Mouse (Mus musculus) CH12.LX (cell line): Measurements from ENCODE around the gene Fa2h. TPM values are rescaled to one million over a fixed set of nuclear protein-coding genes. Genes with fewer than 3 reads are reported as not detected.
A peak's percentile ranks its signal among the peaks of the same experiment; 100 is the strongest.

Experiments
- DNase-seq: peaks from one replicate; pipeline ENCODE4 v3.0.0-alpha.2; 2013; ENCODE audit errors: extremely low read depth
- H3K27ac ChIP-seq: 2 replicates; pipeline ENCODE4 v1.5.1; 2012; ENCODE audit warnings: low read depth, mild to moderate bottlenecking, control low read depth, moderate library complexity; ENCODE audit not compliant: insufficient read depth
- H3K27me3 ChIP-seq: replicated peaks from 2 replicates; pipeline ENCODE3; 2012; ENCODE audit warnings: inconsistent platforms
- H3K36me3 ChIP-seq, 2 experiments: replicated peaks in 1 of 2; 2 replicates each; pipeline versions ENCODE3 to v1.6.1; 2012; ENCODE audit warnings: inconsistent platforms in 1 of 2, low read length in 1 of 2, mild to moderate bottlenecking in 1 of 2, mixed read lengths in 1 of 2, moderate library complexity in 1 of 2; ENCODE audit not compliant: control insufficient read depth in 1 of 2, insufficient read depth in 1 of 2
- H3K4me1 ChIP-seq, 2 experiments: 2 replicates each; pipeline ENCODE4 v1.6.1; 2012; ENCODE audit warnings: inconsistent platforms in 1 of 2, moderate library complexity in 1 of 2; ENCODE audit not compliant: insufficient read depth in 2 of 2, control insufficient read depth in 1 of 2
- H3K4me2 ChIP-seq: 2 replicates; pipeline ENCODE4 v1.6.1; 2012; ENCODE audit warnings: low read depth, mild to moderate bottlenecking, control low read depth; ENCODE audit not compliant: poor library complexity, insufficient read depth, severe bottlenecking
- H3K4me3 ChIP-seq, 3 experiments: fragments of 150-350 bp in 1 of 3; sonication (generic) in 1 of 3; replicated peaks in 1 of 3; 2 replicates each; pipeline versions ENCODE3 to v1.5.1; 2011 to 2012; ENCODE audit warnings: low read depth in 2 of 3, low read length in 2 of 3, mild to moderate bottlenecking in 2 of 3, moderate library complexity in 2 of 3, control low read depth in 1 of 3, improper control_type of control experiment in 1 of 3, inconsistent platforms in 1 of 3, mixed read lengths in 1 of 3; ENCODE audit not compliant: poor library complexity in 1 of 3
- H3K79me2 ChIP-seq: replicated peaks from 2 replicates; pipeline ENCODE4 v1.6.1; 2012; ENCODE audit warnings: mild to moderate bottlenecking, moderate library complexity; ENCODE audit not compliant: control insufficient read depth, poor library complexity, insufficient read depth, severe bottlenecking; ENCODE audit errors: extremely low read depth
- H3K9ac ChIP-seq: 2 replicates; pipeline ENCODE4 v1.6.1; 2012; ENCODE audit warnings: low read depth, mild to moderate bottlenecking, control low read depth, moderate library complexity; ENCODE audit not compliant: insufficient read depth
- H3K9me3 ChIP-seq: replicated peaks from 2 replicates; pipeline ENCODE3; 2012; ENCODE audit warnings: low read length, inconsistent platforms, mixed read lengths
- BHLHE40 ChIP-seq: IDR thresholded peaks from 2 replicates; pipeline ENCODE4 v1.6.1; 2011; ENCODE audit warnings: mild to moderate bottlenecking, low read depth, low read length, improper control_type of control experiment
- CHD1 ChIP-seq: IDR thresholded peaks from 2 replicates; pipeline ENCODE4 v1.6.1; 2012; ENCODE audit warnings: low read depth, low read length, improper control_type of control experiment, inconsistent platforms
- CHD2 ChIP-seq: IDR thresholded peaks from 2 replicates; pipeline ENCODE4 v1.6.1; 2011; ENCODE audit warnings: low read length, improper control_type of control experiment
- CTCF ChIP-seq, 2 experiments: IDR thresholded peaks in 1 of 2; conservative IDR thresholded peaks in 1 of 2; 2 replicates each; pipeline ENCODE4 v1.5.1; 2011 to 2012; ENCODE audit warnings: low read depth in 2 of 2, low read length in 2 of 2, improper control_type of control experiment in 1 of 2, inconsistent platforms in 1 of 2, mild to moderate bottlenecking in 1 of 2, moderate library complexity in 1 of 2
- E2F4 ChIP-seq: IDR thresholded peaks from 2 replicates; pipeline ENCODE4 v1.6.1; 2011; ENCODE audit warnings: low read depth, low read length, improper control_type of control experiment; ENCODE audit not compliant: insufficient replicate concordance
- ELF1 ChIP-seq: IDR thresholded peaks from 2 replicates; pipeline ENCODE4 v1.6.1; 2014; ENCODE audit warnings: low read depth, mild to moderate bottlenecking, inconsistent platforms, low read length, improper control_type of control experiment
- EP300 ChIP-seq: IDR thresholded peaks from 2 replicates; pipeline ENCODE4 v1.6.1; 2011; ENCODE audit warnings: low read length, improper control_type of control experiment
- ETS1 ChIP-seq: conservative IDR thresholded peaks from 2 replicates; pipeline ENCODE4 v1.6.1; 2012; ENCODE audit warnings: low read depth, mild to moderate bottlenecking, inconsistent platforms, low read length, improper control_type of control experiment, moderate library complexity
- GABPA ChIP-seq: IDR thresholded peaks from 2 replicates; pipeline ENCODE4 v1.6.1; 2012; ENCODE audit warnings: low read depth, low read length, improper control_type of control experiment, inconsistent platforms; ENCODE audit not compliant: insufficient replicate concordance
- HCFC1 ChIP-seq: IDR thresholded peaks from 2 replicates; pipeline ENCODE4 v1.6.1; 2012; ENCODE audit warnings: low read depth, mild to moderate bottlenecking, inconsistent platforms, low read length, improper control_type of control experiment
- IRF4 ChIP-seq: IDR thresholded peaks from 2 replicates; pipeline ENCODE4 v1.6.1; 2014; ENCODE audit warnings: low read depth, mild to moderate bottlenecking, inconsistent platforms, low read length, improper control_type of control experiment
- JUN ChIP-seq: IDR thresholded peaks from 2 replicates; pipeline ENCODE4 v1.6.1; 2011; ENCODE audit warnings: low read depth, mild to moderate bottlenecking, low read length, improper control_type of control experiment, moderate library complexity; ENCODE audit not compliant: insufficient read depth
- JUND ChIP-seq: conservative IDR thresholded peaks from 2 replicates; pipeline ENCODE4 v1.6.1; 2011; ENCODE audit warnings: low read depth, low read length, improper control_type of control experiment
- MAX ChIP-seq: IDR thresholded peaks from 2 replicates; pipeline ENCODE4 v1.6.1; 2011; ENCODE audit warnings: low read length, improper control_type of control experiment
- MAZ ChIP-seq: IDR thresholded peaks from 2 replicates; pipeline ENCODE4 v1.6.1; 2012; ENCODE audit warnings: low read depth, mild to moderate bottlenecking, inconsistent platforms, low read length, improper control_type of control experiment, moderate library complexity
- MXI1 ChIP-seq: IDR thresholded peaks from 2 replicates; pipeline ENCODE4 v1.6.1; 2011; ENCODE audit warnings: mild to moderate bottlenecking, low read depth, low read length, improper control_type of control experiment
- MYC ChIP-seq: IDR thresholded peaks from 2 replicates; pipeline ENCODE4 v1.6.1; 2011; ENCODE audit warnings: low read depth, mild to moderate bottlenecking, improper control_type of control experiment, low read length
- PAX5 ChIP-seq: IDR thresholded peaks from 2 replicates; pipeline ENCODE4 v1.6.1; 2012; ENCODE audit warnings: low read length, inconsistent platforms, mixed read lengths
- POLR2A ChIP-seq: IDR thresholded peaks from 2 replicates; pipeline ENCODE4 v1.6.1; 2011; ENCODE audit warnings: low read depth, mild to moderate bottlenecking, improper control_type of control experiment, low read length
- RAD21 ChIP-seq: IDR thresholded peaks from 2 replicates; pipeline ENCODE4 v1.6.1; 2011; ENCODE audit warnings: low read depth, mild to moderate bottlenecking, low read length, improper control_type of control experiment, moderate library complexity
- RCOR1 ChIP-seq: conservative IDR thresholded peaks from 2 replicates; pipeline ENCODE4 v1.6.1; 2012; ENCODE audit warnings: low read depth, mild to moderate bottlenecking, inconsistent platforms, low read length, improper control_type of control experiment
- SMC3 ChIP-seq: IDR thresholded peaks from 2 replicates; pipeline ENCODE4 v1.6.1; 2011; ENCODE audit warnings: low read depth, low read length, improper control_type of control experiment
- TBP ChIP-seq: conservative IDR thresholded peaks from 2 replicates; pipeline ENCODE4 v1.6.1; 2011; ENCODE audit warnings: low read depth, low read length, improper control_type of control experiment
- TCF12 ChIP-seq: IDR thresholded peaks from 2 replicates; pipeline ENCODE4 v1.6.1; 2014; ENCODE audit warnings: low read depth, mild to moderate bottlenecking, inconsistent platforms, low read length, improper control_type of control experiment
- UBTF ChIP-seq: IDR thresholded peaks from 2 replicates; pipeline ENCODE4 v1.6.1; 2012; ENCODE audit warnings: low read depth, mild to moderate bottlenecking, inconsistent platforms, low read length, improper control_type of control experiment, moderate library complexity
- ZMIZ1 ChIP-seq: IDR thresholded peaks from 2 replicates; pipeline ENCODE4 v1.6.1; 2012; ENCODE audit warnings: low read depth, mild to moderate bottlenecking, inconsistent platforms, low read length, improper control_type of control experiment
- ZNF384 ChIP-seq: IDR thresholded peaks from 2 replicates; pipeline ENCODE4 v1.6.1; 2012; ENCODE audit warnings: low read depth, low read length, improper control_type of control experiment, inconsistent platforms
- dilution Hi-C: fragments of 300-500 bp; cut with MboI; formaldehyde crosslinking; loops from 2 replicates; pipeline ENCODE4 v1.14.3; 2020; ENCODE audit warnings: low sequenced_read_pairs; ENCODE audit not compliant: extremely low pct_unique_long_range_greater_than_20kb, extremely low pct_ligation_motif_present
- in situ Hi-C: fragments of 300-500 bp; cut with MboI; formaldehyde crosslinking; loops from 3 replicates; pipeline ENCODE4 v1.14.3; 2019; ENCODE audit warnings: low sequenced_read_pairs, low pct_ligation_motif_present, low pct_unique_long_range_greater_than_20kb, mixed read lengths
- polyA plus RNA-seq: library from polyadenylated mRNA; unstranded; fragments of >175 nt; gene quantifications from 2 replicates; pipeline ENCODE4 v1.2.1, GENCODE M21; 2012; ENCODE audit warnings: low read depth; ENCODE audit not compliant: insufficient read length
- total RNA-seq, 2 experiments: library from RNA; depleted of rRNA; stranded (reverse); fragments of 300-350 nt in 1 of 2; fragments of >200 nt in 1 of 2; gene quantifications; 2 replicates each; pipeline ENCODE4 v1.2.3; 2012 to 2014

Gene Fa2h
- total and polyA plus RNA-seq, 3 experiments: 0.08 TPM; not detected in 2

GRCm38 (mm10) chr8:111340186-111340585 lies 53.4 kb downstream of the Fa2h start:
- Histone ChIP-seq H3K9me3 (peaks cover 2% of the 10 kb centered on the region), H3K27me3 (peaks cover 34% of the 10 kb centered on the region), H3K4me1 (peaks cover 0 to 11% of the 10 kb centered on the region in 2 experiments; a peak in 2 of 4 replicates), H3K27ac (no peak overlapping the region), H3K4me3 (no peak overlapping the region), H3K36me3 (no peaks in the 10 kb centered on the region), H3K4me2 (no peak overlapping the region), H3K79me2 (no peaks in the 10 kb centered on the region), H3K9ac (no peak overlapping the region)
- in situ Hi-C loops (loop anchor here (10.0 kb wide), 1 partner anchor 285 kb away; no protein-coding TSS in a partner anchor), dilution Hi-C loops (no loop called here)
- DNase-seq: no peak
- TF ChIP-seq JUND: no peak
- no peak for TF ChIP-seq E2F4
- no peak for TF ChIP-seq HCFC1
- no peak for TF ChIP-seq EP300
- TF ChIP-seq TCF12: no peak
- no peak for TF ChIP-seq UBTF
- no peak for TF ChIP-seq ETS1
- no peak for TF ChIP-seq PAX5
- TF ChIP-seq CHD2: no peak
- TF ChIP-seq POLR2A: no peak
- TF ChIP-seq RCOR1: no peak
- no peak for TF ChIP-seq ZNF384
- TF ChIP-seq JUN: no peak
- no peak for TF ChIP-seq MAZ
- TF ChIP-seq GABPA: no peak
- TF ChIP-seq MAX: no peak

GRCm38 (mm10) chr8:111338370-111339208 lies 55.0 kb downstream of the Fa2h start:
- Histone ChIP-seq H3K27ac (no peak overlapping the region), H3K4me2 (peak overlapping the region; percentile 76), H3K9ac (peak overlapping the region; percentile 76), H3K4me3 (peak overlapping the region in 2 of 3 experiments; percentile 36 to 57), H3K4me1 (peaks cover 0 to 11% of the 10 kb centered on the region in 2 experiments; a peak in 2 of 4 replicates), H3K27me3 (peaks cover 35% of the 10 kb centered on the region), H3K79me2 (no peaks in the 10 kb centered on the region), H3K9me3 (peaks cover 2% of the 10 kb centered on the region), H3K36me3 (no peaks in the 10 kb centered on the region)
- no peak for TF ChIP-seq CTCF (conservative IDR thresholded peaks at IDR 0.05 in 1 of 2, IDR thresholded peaks at IDR 0.05 in 1 of 2; ENCODE audit: low read depth in 2 of 2, low read length in 2 of 2)
- TF ChIP-seq UBTF: no peak
- TF ChIP-seq IRF4: peak; percentile 64; the same call in 1 of the 2 replicates
- TF ChIP-seq GABPA: no peak
- peak; percentile 45 for TF ChIP-seq MXI1
- TF ChIP-seq ZMIZ1: no peak
- TF ChIP-seq MAZ: no peak
- peak; percentile 86 for TF ChIP-seq ZNF384
- TF ChIP-seq E2F4: no peak
- no peak for TF ChIP-seq SMC3
- no peak for TF ChIP-seq CHD2
- TF ChIP-seq EP300: 0 out of 2 replicates have a peak, but pooled peaks have one; percentile 25
- TF ChIP-seq CHD1: no peak
- peak; percentile 12 for TF ChIP-seq ETS1
- no peak for TF ChIP-seq PAX5
- TF ChIP-seq TBP: no peak
- no peak for TF ChIP-seq RAD21
- no peak for TF ChIP-seq ELF1
- TF ChIP-seq TCF12: no peak
- TF ChIP-seq MAX: no peak
- 0 out of 2 replicates have a peak, but pooled peaks have one; percentile 23 for TF ChIP-seq MYC
- peak; percentile 76 for TF ChIP-seq BHLHE40
- in situ Hi-C loops (no loop called here), dilution Hi-C loops (no loop called here)
- peak; percentile 20 for DNase-seq
